Mouse (Mus musculus) heart, adult 2 months (tissue): ENCODE measurements around the gene Tomm40.

ENCODE experiments used
- CTCF ChIP-seq: fragments of 200-600 bp; IDR thresholded peaks from 2 replicates; pipeline ENCODE4 v1.8.1; 2022; ENCODE audit warnings: antibody characterized with exemption, mild to moderate bottlenecking, moderate library complexity
- EP300 ChIP-seq: fragments of 200-500 bp; IDR thresholded peaks from 2 replicates; pipeline ENCODE4 v1.6.1; 2011; ENCODE audit warnings: low read depth, low read length, control low read depth; ENCODE audit not compliant: insufficient read depth
- POLR2A ChIP-seq: fragments of 200-500 bp; IDR thresholded peaks from 2 replicates; pipeline ENCODE4 v1.6.1; 2011; ENCODE audit warnings: mild to moderate bottlenecking, low read depth, low read length, control low read depth; ENCODE audit not compliant: insufficient read depth

- no peak for TF ChIP-seq EP300
- TF ChIP-seq POLR2A = no peak
- no peak for TF ChIP-seq CTCF
Observed at GRCm38 (mm10) chr7:19682979-19683378, 32.3 kb downstream of the Tomm40 start.
